Mouse (Mus musculus) CD8-positive naive resting alpha-beta T cell, adult 2 months (primary cell): Measurements from ENCODE around the gene Alkbh3.

Experiments
- DNase-seq, 2 experiments: peaks; one replicate each; pipeline ENCODE4 v3.0.0; 2022; ENCODE audit warnings: low read depth in 2 of 2, low spot score in 2 of 2

Gene Alkbh3

GRCm38 (mm10) chr2:94010335-94011291 lies at the start of gene Alkbh3:
TSS of gene Alkbh3 (minus strand) at chr2:94010807.
- peak; percentile 90 to 93 for DNase-seq

DNA sequence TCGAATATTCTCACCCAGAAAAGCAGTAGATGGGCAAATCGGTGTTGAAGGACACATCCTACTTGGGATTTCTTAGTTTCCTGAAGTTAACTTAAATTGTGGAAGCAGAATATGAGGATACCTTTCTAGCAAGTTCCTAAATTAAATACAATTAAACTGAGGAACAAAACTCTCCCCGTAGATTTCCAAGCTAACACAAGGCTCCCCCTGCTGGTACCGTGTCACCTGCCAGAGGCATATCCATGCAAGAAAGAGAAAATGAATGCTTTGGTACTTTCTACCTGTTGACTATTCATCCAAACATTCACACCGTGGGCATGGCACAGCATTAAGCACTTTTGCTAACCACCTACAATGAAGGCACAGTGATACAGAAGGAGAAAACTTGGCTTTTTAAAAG lies 48.9 kb upstream of the Alkbh3 start:
- DNase-seq = no peak

- DNase-seq = peak in 1 of 2 experiments; percentile 1
These were observed 44.2 kb upstream of the Alkbh3 start for GRCm38 (mm10) chr2:94054813-94055212.

GRCm38 (mm10) chr2:94051952-94052351 lies 41.3 kb upstream of the Alkbh3 start:
- no peak for DNase-seq

GRCm38 (mm10) chr2:94050901-94051300 lies 40.3 kb upstream of the Alkbh3 start:
- DNase-seq = no peak

DNA sequence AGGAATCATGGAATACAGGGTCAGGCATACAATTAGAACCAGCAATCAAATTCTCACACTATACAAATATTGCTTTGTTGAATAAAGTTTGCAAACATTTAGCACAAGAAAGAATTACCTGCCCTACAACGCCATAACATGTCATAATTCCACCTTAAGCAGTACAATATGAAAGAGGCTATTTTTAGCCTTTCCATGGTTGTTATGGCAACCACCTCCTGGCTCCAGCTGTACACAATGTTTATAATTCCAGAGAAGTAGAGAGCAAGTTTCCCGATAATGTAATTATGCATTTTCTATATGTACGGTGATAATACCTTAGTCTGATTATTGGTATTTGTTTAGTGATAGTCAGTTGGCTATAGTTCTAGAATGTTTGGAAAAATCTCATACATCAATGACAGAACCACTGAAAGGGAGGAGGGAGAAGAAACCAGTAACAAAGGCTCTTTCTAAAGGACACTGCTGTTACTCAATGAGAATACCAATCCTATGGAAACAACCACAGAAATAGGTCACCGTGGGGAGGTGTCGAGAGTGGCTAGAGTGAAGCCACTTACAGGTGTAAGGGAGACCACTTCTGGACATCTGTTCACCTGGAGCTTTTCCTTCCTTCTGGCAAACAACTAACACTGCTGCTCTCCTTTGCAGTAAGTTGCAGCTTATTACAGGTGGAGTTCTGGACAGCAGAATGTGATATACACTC lies 39.0 kb upstream of the Alkbh3 start:
- no peak for DNase-seq

GRCm38 (mm10) chr2:94048733-94049470 lies 38.3 kb upstream of the Alkbh3 start:
- no peak for DNase-seq

GRCm38 (mm10) chr2:94048271-94048670 lies 37.7 kb upstream of the Alkbh3 start:
- DNase-seq = no peak

- DNase-seq = no peak
These were observed 34.9 kb upstream of the Alkbh3 start for GRCm38 (mm10) chr2:94045411-94046090.

- no peak for DNase-seq
These were observed 33.6 kb upstream of the Alkbh3 start for GRCm38 (mm10) chr2:94044174-94044573.

GRCm38 (mm10) chr2:94043662-94044061 lies 33.1 kb upstream of the Alkbh3 start:
- no peak for DNase-seq

- DNase-seq = no peak
These were observed 31.9 kb upstream of the Alkbh3 start for GRCm38 (mm10) chr2:94042461-94042860.

GRCm38 (mm10) chr2:94040391-94041125 lies 30.0 kb upstream of the Alkbh3 start:
- no peak for DNase-seq

GRCm38 (mm10) chr2:94035428-94036331 lies 25.1 kb upstream of the Alkbh3 start:
- peak; percentile 9 to 30 for DNase-seq

GRCm38 (mm10) chr2:94030602-94031001 lies 20.0 kb upstream of the Alkbh3 start:
- no peak for DNase-seq

- DNase-seq = no peak
These were observed 14.0 kb upstream of the Alkbh3 start for GRCm38 (mm10) chr2:94024637-94025036.

DNA sequence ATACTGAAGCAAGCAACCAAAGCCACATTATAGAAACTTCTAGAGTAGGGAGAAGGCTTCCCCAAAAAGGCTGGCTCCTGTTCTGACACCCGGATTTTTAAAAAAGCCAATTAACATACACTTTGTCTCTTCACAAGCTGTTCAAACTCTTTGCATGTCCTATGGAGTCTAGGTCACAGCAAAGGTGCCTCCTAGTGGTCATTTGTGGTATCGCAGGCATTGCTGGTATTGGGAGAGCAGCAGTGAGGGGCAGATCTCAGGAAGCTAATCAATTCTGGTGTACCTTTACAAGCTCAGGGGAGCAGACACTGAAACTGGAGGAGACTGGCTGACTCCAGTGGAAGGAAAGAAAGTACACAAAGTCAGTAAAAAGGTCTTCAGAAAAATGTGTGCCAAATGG lies 8.3 kb downstream of the Alkbh3 start:
- DNase-seq = peak; percentile 72 to 80

DNA sequence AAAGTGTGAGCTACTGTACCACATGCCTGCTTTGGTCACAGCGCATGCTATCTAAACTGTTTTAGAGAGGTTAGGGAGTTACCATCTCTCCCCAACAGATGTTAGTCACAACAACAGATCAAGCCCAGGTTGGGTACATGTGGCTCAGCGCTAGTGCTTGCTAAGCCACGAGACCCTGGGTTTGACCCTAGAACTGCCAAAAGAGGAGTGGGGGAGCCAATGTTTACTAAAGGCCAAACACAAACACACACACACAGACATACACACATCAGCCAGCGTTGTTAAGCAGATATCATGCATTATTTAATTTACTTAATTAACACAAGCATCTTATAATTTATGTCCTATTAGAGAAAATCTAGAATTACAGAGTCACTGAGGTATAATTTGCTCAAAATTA lies 8.7 kb downstream of the Alkbh3 start:
- DNase-seq = no peak

- DNase-seq = no peak
These were observed 9.2 kb downstream of the Alkbh3 start for GRCm38 (mm10) chr2:94001411-94001810.
